Mouse (Mus musculus): Measurements from ENCODE around the gene Car9. TPM values are rescaled to one million over a fixed set of nuclear protein-coding genes. Genes with fewer than 3 reads are reported as not detected.

Gene Car9
- polyA plus RNA-seq, 1 experiment: 1.4 TPM

DNA sequence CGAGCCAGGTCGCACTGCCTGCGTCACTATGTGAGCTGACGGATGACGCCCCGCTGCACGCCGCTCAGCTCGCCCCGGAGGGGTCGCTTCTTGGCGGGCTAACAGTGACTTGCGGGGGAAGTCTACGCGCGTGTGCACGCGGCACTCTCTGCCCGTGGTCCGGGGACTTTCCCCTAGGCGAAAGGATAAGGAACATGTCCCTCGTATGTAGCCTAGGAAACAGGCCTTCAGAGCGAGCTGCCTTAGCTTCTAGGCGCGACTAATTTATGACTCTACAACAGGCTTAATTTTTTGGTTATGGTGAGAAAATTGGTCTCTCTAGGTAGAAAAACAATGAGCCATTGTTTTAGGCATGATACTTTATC is 14.0 kb upstream of the Car9 start, which contains the start of gene Ccdc107:
Ccdc107 (plus strand) TSS at position 80 of the 365 bp plus-strand sequence.
- Histone ChIP-seq H3K36me3 (replicated peaks; ENCODE audit: low read length) (peaks cover 30% of the 10 kb centered on the region), H3K4me1 (peaks cover 47% of the 10 kb centered on the region), H3K9me3 (peaks cover 3% of the 10 kb centered on the region), H3K4me3 (replicated peaks) (peak within 1 kb of the TSS; percentile 94), H3K27me3 (replicated peaks) (no peaks in the 10 kb centered on the region)
- TF ChIP-seq FLI1 (IDR thresholded peaks at IDR 0.05; ENCODE audit: low read length) (no peak), GATA1 (IDR thresholded peaks at IDR 0.05; ENCODE audit: borderline replicate concordance, low read length) (no peak)

DNA sequence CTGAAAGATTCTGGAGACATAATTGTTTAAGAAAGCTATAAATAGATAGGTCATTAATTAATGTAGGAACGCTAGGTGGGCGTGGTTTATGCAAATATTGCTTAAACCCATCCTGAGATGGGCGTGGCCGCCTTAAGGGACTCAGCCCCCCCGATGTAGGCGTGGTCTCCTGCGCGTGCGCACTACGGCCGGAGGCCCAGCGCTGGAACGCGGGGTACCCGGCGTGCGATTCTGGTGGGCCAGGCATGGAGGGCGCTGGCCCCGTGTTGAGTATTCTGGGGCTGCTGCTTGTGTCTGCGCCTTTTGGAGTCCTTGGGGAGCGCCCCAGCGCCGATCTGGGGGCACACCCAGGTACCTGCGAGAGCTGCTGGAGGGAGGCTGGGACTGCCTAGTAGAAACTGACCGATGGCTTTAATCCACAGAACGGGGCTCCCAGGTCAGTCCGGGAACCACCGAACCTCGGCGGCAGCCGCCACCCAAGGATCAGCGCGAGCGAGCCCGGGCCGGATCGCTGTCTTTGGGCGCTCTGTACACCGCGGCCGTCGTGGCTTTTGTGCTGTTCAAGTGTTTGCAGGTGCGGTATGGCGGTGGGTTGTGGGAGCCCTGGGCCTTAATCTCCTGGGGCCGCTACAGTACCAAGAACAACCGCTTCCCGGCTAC is 13.4 kb upstream of the Car9 start:
- TF ChIP-seq FLI1 (IDR thresholded peaks at IDR 0.05; ENCODE audit: low read length) (no peak), GATA1 (IDR thresholded peaks at IDR 0.05; ENCODE audit: borderline replicate concordance, low read length) (no peak)
- peaks cover 3% of the 10 kb centered on the region for H3K9me3 ChIP-seq
- no peaks in the 10 kb centered on the region for H3K27me3 ChIP-seq (replicated peaks)
- peaks cover 35% of the 10 kb centered on the region for H3K36me3 ChIP-seq (replicated peaks; ENCODE audit: low read length)
- peaks cover 50% of the 10 kb centered on the region for H3K4me1 ChIP-seq
- H3K4me3 ChIP-seq (replicated peaks): peak overlapping the region; percentile 94

DNA sequence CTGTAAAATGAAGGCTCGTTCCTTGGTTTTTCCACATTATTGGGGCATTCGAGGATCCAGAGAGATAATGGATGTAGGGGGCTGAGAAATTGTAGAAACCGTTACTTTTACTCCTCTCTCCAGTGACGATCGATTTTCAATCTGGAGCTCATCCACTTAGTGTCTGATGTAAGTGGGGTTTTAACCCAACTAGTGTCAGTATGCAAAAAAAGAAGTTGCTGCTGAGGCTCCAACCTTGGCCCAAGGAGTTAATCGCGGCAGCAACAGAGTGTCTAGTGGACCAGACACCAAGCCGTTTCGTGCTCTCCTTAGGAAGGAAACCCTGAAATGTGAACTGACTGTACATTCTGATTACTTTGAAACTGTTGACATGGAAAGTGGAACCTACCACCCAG is 12.9 kb upstream of the Car9 start:
- H3K4me3 ChIP-seq (replicated peaks): peak overlapping the region; percentile 94
- TF ChIP-seq FLI1 (IDR thresholded peaks at IDR 0.05; ENCODE audit: low read length) (no peak), GATA1 (IDR thresholded peaks at IDR 0.05; ENCODE audit: borderline replicate concordance, low read length) (no peak)

DNA sequence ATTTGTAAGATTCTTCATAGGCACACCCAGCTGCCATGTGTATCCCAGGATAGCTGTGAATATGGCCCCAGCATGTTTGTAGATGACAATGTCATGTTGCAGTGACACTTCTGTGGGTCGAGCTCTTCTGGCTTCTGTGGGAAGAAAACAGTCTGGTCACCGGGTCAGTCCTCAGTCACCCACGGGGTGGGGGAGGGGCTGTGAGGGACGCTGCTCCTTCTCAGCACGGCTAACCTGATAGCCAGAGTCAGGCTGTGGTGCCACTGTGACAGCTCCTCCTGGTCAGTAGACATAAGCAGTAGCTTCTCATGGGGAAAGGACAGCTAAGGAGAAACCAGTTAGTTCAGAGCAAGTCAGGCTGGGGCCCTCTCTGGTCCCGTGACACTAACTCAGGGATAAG is 10.2 kb upstream of the Car9 start:
- Histone ChIP-seq H3K27me3 (replicated peaks) (no peaks in the 10 kb centered on the region), H3K4me3 (replicated peaks) (no peak overlapping the region), H3K4me1 (peaks cover 70% of the 10 kb centered on the region), H3K36me3 (replicated peaks; ENCODE audit: low read length) (peaks cover 37% of the 10 kb centered on the region), H3K9me3 (no peaks in the 10 kb centered on the region)
- TF ChIP-seq GATA1 (IDR thresholded peaks at IDR 0.05; ENCODE audit: borderline replicate concordance, low read length) (no peak), FLI1 (IDR thresholded peaks at IDR 0.05; ENCODE audit: low read length) (no peak)

More for the DNA sequence above, 12.9 kb upstream of the Car9 start:
- Histone ChIP-seq H3K9me3 (peaks cover 3% of the 10 kb centered on the region), H3K4me1 (peaks cover 50% of the 10 kb centered on the region), H3K27me3 (replicated peaks) (no peaks in the 10 kb centered on the region), H3K36me3 (replicated peaks; ENCODE audit: low read length) (peaks cover 36% of the 10 kb centered on the region)

DNA sequence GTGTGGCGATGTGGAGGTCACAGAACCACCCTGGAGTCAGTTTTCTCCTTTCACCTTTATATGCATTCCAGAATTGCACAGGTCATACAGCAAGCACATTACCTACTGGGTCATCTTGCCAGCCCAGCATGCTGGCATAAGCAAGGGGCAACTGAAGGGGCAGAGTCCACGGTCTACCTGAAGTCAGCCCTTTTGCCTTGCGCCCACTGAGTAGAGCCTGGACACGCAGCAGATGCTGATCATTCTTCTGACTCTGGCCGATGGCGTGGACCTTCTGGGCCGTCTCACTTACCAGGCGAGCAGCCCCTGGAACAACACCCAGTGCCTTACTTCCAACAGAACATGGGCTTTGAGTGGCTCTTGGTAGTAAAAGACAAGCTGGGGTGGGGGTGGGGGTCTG is 9.4 kb upstream of the Car9 start:
- Histone ChIP-seq H3K36me3 (replicated peaks; ENCODE audit: low read length) (peaks cover 44% of the 10 kb centered on the region), H3K27me3 (replicated peaks) (no peaks in the 10 kb centered on the region), H3K4me1 (peaks cover 79% of the 10 kb centered on the region), H3K4me3 (replicated peaks) (peak overlapping the region; percentile 14), H3K9me3 (no peaks in the 10 kb centered on the region)
- TF ChIP-seq FLI1 (IDR thresholded peaks at IDR 0.05; ENCODE audit: low read length): no peak
- no peak for TF ChIP-seq GATA1 (IDR thresholded peaks at IDR 0.05; ENCODE audit: borderline replicate concordance, low read length)

DNA sequence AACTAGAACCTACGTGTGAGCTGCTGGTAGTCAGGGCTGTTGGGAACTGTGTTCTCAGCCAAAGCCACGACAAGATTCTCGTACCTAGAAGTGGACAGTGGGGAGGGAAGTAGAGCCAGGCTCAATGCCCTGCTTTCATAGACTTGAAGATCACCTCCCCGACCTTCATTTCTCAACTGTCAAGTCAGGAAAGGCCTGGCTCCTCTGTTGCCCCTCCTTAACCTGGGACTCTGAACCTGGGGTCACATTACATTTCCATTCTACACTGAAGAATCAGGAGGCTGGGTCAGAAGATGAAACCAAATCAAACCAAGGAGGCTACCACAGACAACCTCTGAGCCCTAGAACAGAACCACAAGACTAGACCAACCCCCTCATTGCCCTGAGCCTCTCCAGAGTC is 8.8 kb upstream of the Car9 start:
- peaks cover 46% of the 10 kb centered on the region for H3K36me3 ChIP-seq (replicated peaks; ENCODE audit: low read length)
- TF ChIP-seq FLI1 (IDR thresholded peaks at IDR 0.05; ENCODE audit: low read length): no peak
- H3K4me1 ChIP-seq: peaks cover 82% of the 10 kb centered on the region
- peak overlapping the region; percentile 94 for H3K4me3 ChIP-seq (replicated peaks)
- H3K27me3 ChIP-seq (replicated peaks): no peaks in the 10 kb centered on the region
- H3K9me3 ChIP-seq: no peaks in the 10 kb centered on the region

DNA sequence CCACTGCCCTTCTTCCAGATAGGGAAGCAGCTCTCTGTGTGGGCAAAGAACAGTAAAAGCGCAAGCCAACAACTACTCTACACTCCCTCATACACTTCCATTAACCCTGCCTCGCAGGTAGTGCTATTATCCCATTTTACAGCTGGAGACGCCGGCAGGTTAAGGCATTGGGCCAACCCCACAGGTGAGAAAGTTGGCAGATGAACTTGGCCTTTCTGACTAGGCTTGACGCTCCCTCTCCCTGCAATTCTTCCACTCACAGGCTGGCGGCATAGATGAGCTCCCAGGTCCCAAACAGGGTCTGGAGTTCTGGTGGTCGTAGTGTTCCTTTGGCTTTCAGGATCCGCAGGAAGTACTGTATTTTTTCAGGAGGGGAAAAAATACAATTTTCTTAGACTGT is 7.8 kb upstream of the Car9 start:
- Histone ChIP-seq H3K36me3 (replicated peaks; ENCODE audit: low read length) (peaks cover 55% of the 10 kb centered on the region), H3K9me3 (no peaks in the 10 kb centered on the region), H3K4me1 (peaks cover 87% of the 10 kb centered on the region), H3K27me3 (replicated peaks) (no peaks in the 10 kb centered on the region), H3K4me3 (replicated peaks) (peak overlapping the region; percentile 94)
- TF ChIP-seq GATA1 (IDR thresholded peaks at IDR 0.05; ENCODE audit: borderline replicate concordance, low read length) (no peak), FLI1 (IDR thresholded peaks at IDR 0.05; ENCODE audit: low read length) (no peak)

DNA sequence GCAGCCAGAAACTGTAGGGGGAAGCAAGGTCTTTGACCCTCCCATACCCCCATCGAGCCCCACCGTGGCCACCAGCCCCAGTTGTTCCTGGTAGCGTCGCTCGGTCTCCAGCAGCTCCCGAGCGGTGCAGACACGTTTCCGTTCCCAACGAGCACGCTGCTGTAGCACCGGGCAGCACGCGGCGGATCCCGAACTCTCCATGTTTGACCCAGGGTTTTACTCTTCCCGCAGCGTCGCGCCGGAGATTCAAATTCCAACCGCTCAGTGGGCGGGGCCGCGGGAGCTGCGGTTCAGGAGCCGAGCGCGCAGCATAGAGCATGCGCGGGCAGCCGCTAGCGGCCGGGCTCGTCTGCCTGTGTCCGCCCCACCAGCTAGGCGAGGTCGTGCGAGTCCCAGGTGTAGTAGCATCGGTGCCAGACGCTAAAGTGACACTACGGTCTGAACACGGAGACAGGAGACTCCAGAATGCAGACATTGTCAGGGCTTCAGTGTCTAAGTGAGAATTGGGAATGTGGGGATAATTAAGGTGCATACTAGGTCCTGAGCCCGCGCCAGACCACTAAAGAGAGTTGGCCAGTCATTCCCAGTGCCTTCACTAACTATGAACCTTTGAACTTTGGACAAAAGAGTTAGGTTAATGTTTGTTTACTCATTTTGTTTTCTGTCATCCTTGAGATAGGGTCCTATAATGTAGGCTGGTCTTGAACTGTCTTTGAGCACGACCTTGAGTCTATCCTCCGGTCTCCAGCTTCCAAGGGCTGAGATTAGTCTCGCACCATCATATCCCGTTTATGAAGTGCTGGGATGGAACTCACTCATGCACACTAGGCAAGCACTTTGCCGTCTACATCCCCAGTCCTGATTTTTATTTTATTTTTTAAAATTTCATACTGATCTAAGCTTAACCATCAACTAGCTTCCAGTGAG is 7.1 kb upstream of the Car9 start, which contains the start of gene Arhgef39:
Arhgef39 (minus strand) TSS at position 289 of the 927 bp plus-strand sequence.
- Histone ChIP-seq H3K9me3 (no peaks in the 10 kb centered on the region), H3K36me3 (replicated peaks; ENCODE audit: low read length) (peaks cover 55% of the 10 kb centered on the region), H3K27me3 (replicated peaks) (no peaks in the 10 kb centered on the region), H3K4me3 (replicated peaks) (peak within 1 kb of the TSS; percentile 94), H3K4me1 (peaks cover 87% of the 10 kb centered on the region)
- TF ChIP-seq GATA1 (IDR thresholded peaks at IDR 0.05; ENCODE audit: borderline replicate concordance, low read length) (no peak), FLI1 (IDR thresholded peaks at IDR 0.05; ENCODE audit: low read length) (no peak)

DNA sequence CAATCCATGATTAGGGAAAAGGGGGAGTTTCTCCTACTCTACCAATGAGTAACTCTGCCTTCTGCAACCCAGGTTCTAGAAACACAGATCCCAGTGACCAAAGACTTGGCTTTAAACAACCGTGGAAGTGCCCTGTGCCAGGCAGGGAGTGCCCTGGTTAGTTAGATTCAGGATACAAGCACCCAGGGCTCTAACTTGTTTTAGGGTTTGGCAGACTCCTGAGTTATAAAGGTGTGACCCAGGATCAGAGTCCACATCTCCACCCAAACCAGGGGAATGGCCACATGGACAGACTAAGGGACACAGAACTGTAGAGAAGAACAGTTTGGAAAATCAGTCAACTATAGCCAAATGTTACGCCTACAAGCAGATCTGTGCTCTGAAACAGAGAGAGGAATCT is 3.7 kb upstream of the Car9 start:
- H3K36me3 ChIP-seq (replicated peaks; ENCODE audit: low read length): peaks cover 44% of the 10 kb centered on the region
- TF ChIP-seq GATA1 (IDR thresholded peaks at IDR 0.05; ENCODE audit: borderline replicate concordance, low read length) (no peak), FLI1 (IDR thresholded peaks at IDR 0.05; ENCODE audit: low read length) (no peak)
- H3K27me3 ChIP-seq (replicated peaks): no peaks in the 10 kb centered on the region
- H3K4me3 ChIP-seq (replicated peaks): no peak overlapping the region
- peaks cover 88% of the 10 kb centered on the region for H3K4me1 ChIP-seq
- H3K9me3 ChIP-seq: no peaks in the 10 kb centered on the region

DNA sequence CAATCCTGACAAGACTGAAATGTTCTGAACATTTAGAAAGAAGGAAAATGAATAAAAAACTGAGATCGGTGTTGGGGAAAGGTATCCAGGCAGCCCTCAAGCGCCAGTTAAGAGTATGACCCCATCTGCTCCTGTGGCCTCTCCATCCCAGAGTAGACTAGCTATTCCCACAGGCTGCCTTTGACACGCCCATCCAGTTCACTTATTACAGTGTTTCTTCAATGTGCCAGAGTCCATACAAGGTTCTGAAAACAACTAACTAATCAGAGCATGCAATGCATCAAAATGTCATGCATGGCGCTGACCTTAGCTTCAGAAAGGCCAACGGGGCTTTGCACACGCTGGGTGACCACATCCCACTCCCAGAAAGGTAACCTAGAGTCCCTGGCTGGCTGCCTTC is 3.3 kb upstream of the Car9 start:
- Histone ChIP-seq H3K4me3 (replicated peaks) (no peak overlapping the region), H3K36me3 (replicated peaks; ENCODE audit: low read length) (peaks cover 40% of the 10 kb centered on the region), H3K9me3 (no peaks in the 10 kb centered on the region), H3K27me3 (replicated peaks) (no peaks in the 10 kb centered on the region), H3K4me1 (peaks cover 87% of the 10 kb centered on the region)
- no peak for TF ChIP-seq GATA1 (IDR thresholded peaks at IDR 0.05; ENCODE audit: borderline replicate concordance, low read length)
- no peak for TF ChIP-seq FLI1 (IDR thresholded peaks at IDR 0.05; ENCODE audit: low read length)
